Mouse (Mus musculus) cerebral cortex, adult 2 months (tissue): Measurements from ENCODE around the gene Dock7.

Source experiments
- WGBS: fragments of 180-500 bp; shearing (Covaris S2); methylation state at CpG from one replicate; pipeline ENCODE4 v1.1.7; 2018; 5-methylcytosine and 5-hydroxymethylcytosine counted together

Gene Dock7

GRCm38 (mm10) chr4:99120211-99121122 lies at the start of gene Dock7:
Dock7 (minus strand) TSS chr4:99120915.
- under 1% methylated on average over 109 of the region's 117 CpGs for WGBS

- 95% methylated on average over 5 of the region's 5 CpGs for WGBS
Measured at GRCm38 (mm10) chr4:99168869-99169268, 48.2 kb upstream of the Dock7 start.

GRCm38 (mm10) chr4:99163547-99163946 lies 42.8 kb upstream of the Dock7 start:
- WGBS: 44% methylated on average over 4 of the region's 4 CpGs

- WGBS: 47% methylated on average over 9 of the region's 9 CpGs
Measured at GRCm38 (mm10) chr4:99163001-99163400, 42.3 kb upstream of the Dock7 start.

- 15% methylated on average over 6 of the region's 6 CpGs for WGBS
Measured at GRCm38 (mm10) chr4:99161457-99161971, 40.8 kb upstream of the Dock7 start.

- WGBS: 78% methylated on average over 5 of the region's 5 CpGs
Measured at GRCm38 (mm10) chr4:99160899-99161298, 40.2 kb upstream of the Dock7 start.

- WGBS: 26% methylated on average over 3 of the region's 3 CpGs
Measured at GRCm38 (mm10) chr4:99160414-99160813, 39.7 kb upstream of the Dock7 start.

GRCm38 (mm10) chr4:99158495-99158894 lies 37.8 kb upstream of the Dock7 start:
- WGBS: 93% methylated on average over 5 of the region's 5 CpGs

GRCm38 (mm10) chr4:99156641-99157307 lies 36.1 kb upstream of the Dock7 start:
- 69% methylated on average over 11 of the region's 11 CpGs for WGBS

- 59% methylated on average over 4 of the region's 4 CpGs for WGBS
Measured at GRCm38 (mm10) chr4:99151885-99152558, 31.3 kb upstream of the Dock7 start.

GRCm38 (mm10) chr4:99151434-99151833 lies 30.7 kb upstream of the Dock7 start:
- WGBS: 94% methylated on average over 4 of the region's 4 CpGs

GRCm38 (mm10) chr4:99143323-99143722 lies 22.6 kb upstream of the Dock7 start:
- 91% methylated on average over 7 of the region's 7 CpGs for WGBS

- 91% methylated on average over 3 of the region's 3 CpGs for WGBS
Measured at GRCm38 (mm10) chr4:99141578-99141977, 20.9 kb upstream of the Dock7 start.

GRCm38 (mm10) chr4:99141171-99141570 lies 20.5 kb upstream of the Dock7 start:
- WGBS: 100% methylated on average over 1 of the region's 1 CpGs

- WGBS: 96% methylated on average over 8 of the region's 8 CpGs
Measured at GRCm38 (mm10) chr4:99137986-99138641, 17.4 kb upstream of the Dock7 start.

GRCm38 (mm10) chr4:99134522-99134921 lies 13.8 kb upstream of the Dock7 start:
- WGBS: 55% methylated on average over 3 of the region's 3 CpGs

GRCm38 (mm10) chr4:99133326-99133725 lies 12.6 kb upstream of the Dock7 start:
- 85% methylated on average over 8 of the region's 8 CpGs for WGBS

GRCm38 (mm10) chr4:99132686-99133085 lies 12.0 kb upstream of the Dock7 start:
- 28% methylated on average over 6 of the region's 6 CpGs for WGBS

- WGBS: 89% methylated on average over 9 of the region's 9 CpGs
Measured at GRCm38 (mm10) chr4:99131227-99131653, 10.5 kb upstream of the Dock7 start.

- 54% methylated on average over 3 of the region's 3 CpGs for WGBS
Measured at GRCm38 (mm10) chr4:99123546-99123945, 2.8 kb upstream of the Dock7 start.

- WGBS: 61% methylated on average over 1 of the region's 1 CpGs
Measured at GRCm38 (mm10) chr4:99122786-99123185, 2.1 kb upstream of the Dock7 start.
